Mouse (Mus musculus) liver, adult 2 months (tissue): ENCODE results near the gene Kif17. TPM values are rescaled to one million over a fixed set of nuclear protein-coding genes. Genes with fewer than 3 reads are reported as not detected.

Experiments
- DNase-seq: peaks from one replicate; pipeline ENCODE4 v3.0.0-alpha.2; 2011; ENCODE audit warnings: low read depth, low spot score; ENCODE audit errors: extremely low read depth
- H3K27ac ChIP-seq: fragments of 200-500 bp; replicated peaks from 2 replicates; pipeline ENCODE4 v1.5.1; 2012; ENCODE audit warnings: low read depth, mild to moderate bottlenecking, control low read depth, inconsistent platforms, low read length; ENCODE audit not compliant: insufficient read depth
- H3K27me3 ChIP-seq: fragments of 200-500 bp; 2 replicates; pipeline ENCODE4 v1.6.1; 2012; ENCODE audit warnings: mild to moderate bottlenecking, moderate library complexity, low read length, inconsistent platforms; ENCODE audit not compliant: control insufficient read depth, insufficient read depth
- H3K36me3 ChIP-seq: fragments of 200-500 bp; 2 replicates; pipeline ENCODE4 v1.6.1; 2012; ENCODE audit warnings: low read length, inconsistent platforms; ENCODE audit not compliant: control insufficient read depth, insufficient read depth
- H3K4me1 ChIP-seq: fragments of 200-500 bp; 2 replicates; pipeline ENCODE4 v1.6.1; 2011; ENCODE audit warnings: low read length; ENCODE audit not compliant: control insufficient read depth, insufficient read depth
- H3K4me3 ChIP-seq: fragments of 200-500 bp; 2 replicates; pipeline ENCODE4 v1.5.1; 2011; ENCODE audit warnings: low read depth, mild to moderate bottlenecking, control low read depth, low read length, moderate library complexity; ENCODE audit not compliant: insufficient read depth
- H3K79me2 ChIP-seq: fragments of 200-500 bp; 2 replicates; pipeline ENCODE4 v1.6.1; 2012; ENCODE audit warnings: inconsistent platforms, mild to moderate bottlenecking, low read length, moderate library complexity; ENCODE audit not compliant: control insufficient read depth, insufficient read depth
- H3K9ac ChIP-seq: fragments of 200-500 bp; 2 replicates; pipeline ENCODE4 v1.6.1; 2012; ENCODE audit warnings: low read depth, mild to moderate bottlenecking, control low read depth, inconsistent platforms, low read length
- CTCF ChIP-seq: fragments of 200-500 bp; IDR thresholded peaks from 2 replicates; pipeline ENCODE4 v1.5.1; 2011; ENCODE audit warnings: low read depth, low read length, control low read depth
- POLR2A ChIP-seq: fragments of 200-500 bp; IDR thresholded peaks from 2 replicates; pipeline ENCODE4 v1.6.1; 2011; ENCODE audit warnings: low read length, control low read depth; ENCODE audit not compliant: insufficient read depth; ENCODE audit errors: extremely low read depth
- WGBS: fragments of 180-500 bp; shearing (Covaris S2); methylation state at CpG from one replicate; pipeline ENCODE4 v1.1.7; 2018; 5-methylcytosine and 5-hydroxymethylcytosine counted together
- polyA plus RNA-seq: library from polyadenylated mRNA; depleted of rRNA; stranded (reverse); fragments of >200 nt; gene quantifications from 2 replicates; pipeline ENCODE4 v1.2.3, GENCODE M21; 2012
- total RNA-seq: library from RNA; depleted of rRNA; stranded (reverse); fragments of >200 nt; gene quantifications from 2 replicates; pipeline ENCODE4 v1.2.3, GENCODE M21; 2014

Kif17 gene
- total and polyA plus RNA-seq, 2 experiments, result under 0.01 to 0.06 TPM

DNA sequence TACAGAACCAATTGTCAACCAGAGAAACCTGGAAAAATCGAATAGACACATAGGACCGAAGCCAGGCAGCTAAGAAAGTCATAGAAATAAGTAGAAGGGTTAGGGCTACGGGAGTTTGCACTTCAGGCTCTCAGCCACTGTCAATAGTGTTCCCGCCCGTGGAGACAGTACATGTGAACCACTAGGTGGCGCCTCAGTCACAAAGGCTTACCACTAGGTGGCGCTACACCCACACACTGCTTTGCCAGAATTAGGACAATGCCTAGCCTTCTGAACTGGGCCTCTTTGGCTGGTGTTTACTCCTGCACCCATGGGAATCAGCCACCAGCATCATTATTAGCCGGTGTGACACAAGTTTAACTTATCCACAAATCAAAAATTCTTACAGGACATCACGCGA lies 69.3 kb downstream of the Kif17 start:
- Histone ChIP-seq H3K36me3 (peaks cover 9% of the 10 kb centered on the region; the same call in 1 of the 2 replicates), H3K9ac (no peak overlapping the region), H3K27me3 (no peaks in the 10 kb centered on the region), H3K4me1 (peaks cover 14% of the 10 kb centered on the region), H3K4me3 (no peak overlapping the region; the same call in 1 of the 2 replicates), H3K79me2 (peaks cover 8% of the 10 kb centered on the region), H3K27ac (no peak overlapping the region)
- no peak for TF ChIP-seq POLR2A
- peak; percentile 100 for TF ChIP-seq CTCF
- peak; percentile 80 for DNase-seq
- 25% methylated on average over 10 of the region's 10 CpGs for WGBS

DNA sequence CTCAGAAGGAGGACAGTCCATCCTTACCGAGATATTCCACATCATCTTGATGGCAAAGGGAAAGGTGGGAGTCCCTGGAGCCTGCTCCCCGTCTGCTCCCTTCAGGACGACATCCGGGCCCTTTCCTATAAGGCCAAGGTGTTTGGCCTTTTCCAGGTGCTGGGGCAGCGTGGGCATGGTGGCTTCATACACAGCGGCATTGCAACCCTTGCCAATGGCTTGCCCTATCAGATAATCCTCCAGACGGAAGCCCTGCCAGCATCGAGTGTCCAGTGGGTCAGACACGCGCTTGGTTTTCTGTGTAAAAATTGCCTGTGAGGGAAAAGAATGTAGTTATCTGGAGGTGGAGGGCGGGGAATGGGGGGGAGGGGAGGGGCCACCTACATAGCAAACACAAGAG lies 70.5 kb downstream of the Kif17 start:
- peaks cover 8% of the 10 kb centered on the region for H3K79me2 ChIP-seq
- no peak overlapping the region for H3K4me3 ChIP-seq
- no peak overlapping the region for H3K9ac ChIP-seq
- WGBS, result 81% methylated on average over 11 of the region's 11 CpGs
- no peaks in the 10 kb centered on the region for H3K27me3 ChIP-seq
- no peak overlapping the region for H3K27ac ChIP-seq
- H3K4me1 ChIP-seq, result peaks cover 15% of the 10 kb centered on the region
- TF ChIP-seq CTCF (no peak), POLR2A (no peak)
- H3K36me3 ChIP-seq, result peaks cover 9% of the 10 kb centered on the region; the same call in 1 of the 2 replicates
- no peak for DNase-seq

DNA sequence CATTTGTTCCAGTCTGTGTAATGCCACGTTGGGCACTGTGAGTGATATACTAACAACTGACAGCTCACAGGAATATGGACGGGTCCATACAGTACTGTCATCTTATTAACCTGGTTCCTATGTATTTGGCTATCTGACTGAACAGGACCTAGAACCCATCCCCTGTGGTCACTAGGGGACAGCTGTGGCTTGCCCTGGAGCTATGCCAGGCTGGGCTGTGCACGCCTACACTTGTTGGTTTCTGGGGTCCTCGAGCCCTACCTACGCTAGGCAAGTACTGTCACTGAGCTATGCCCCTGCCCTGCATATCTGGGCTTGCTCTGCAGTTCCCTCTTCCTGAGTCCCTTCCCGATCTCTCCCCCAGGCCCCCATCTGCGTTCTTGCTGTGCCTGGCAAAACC lies 71.3 kb downstream of the Kif17 start:
- peaks cover 15% of the 10 kb centered on the region for H3K4me1 ChIP-seq
- H3K27me3 ChIP-seq, result no peaks in the 10 kb centered on the region
- TF ChIP-seq POLR2A, result no peak
- TF ChIP-seq CTCF, result no peak
- peaks cover 8% of the 10 kb centered on the region for H3K79me2 ChIP-seq
- WGBS, result 84% methylated on average over 7 of the region's 7 CpGs
- no peak for DNase-seq
- H3K4me3 ChIP-seq, result no peak overlapping the region
- no peak overlapping the region for H3K9ac ChIP-seq
- H3K36me3 ChIP-seq, result peaks cover 8% of the 10 kb centered on the region; the same call in 1 of the 2 replicates
- no peak overlapping the region for H3K27ac ChIP-seq

DNA sequence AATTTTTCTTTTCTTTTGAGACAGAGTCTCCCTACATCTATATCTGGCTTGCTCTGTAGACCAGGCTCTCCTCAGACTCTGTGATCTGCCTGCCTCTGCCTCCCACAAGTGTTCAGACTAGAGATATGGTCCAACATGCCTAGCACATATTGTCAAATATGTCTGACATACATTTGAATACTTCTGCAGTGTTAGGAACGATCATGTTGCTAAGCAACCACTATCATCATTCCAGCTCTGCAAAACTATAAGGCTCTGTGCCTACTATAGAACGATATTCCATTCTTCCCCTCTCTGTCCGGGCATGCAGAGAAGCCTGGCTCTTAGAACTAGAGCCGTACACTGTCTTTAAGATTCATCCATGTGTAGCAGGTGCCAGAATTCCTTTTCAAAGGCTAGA lies 72.5 kb downstream of the Kif17 start:
- no peak overlapping the region for H3K4me3 ChIP-seq
- TF ChIP-seq CTCF, result no peak
- 85% methylated on average over 4 of the region's 4 CpGs for WGBS
- no peak overlapping the region for H3K9ac ChIP-seq
- H3K4me1 ChIP-seq, result peaks cover 18% of the 10 kb centered on the region
- no peaks in the 10 kb centered on the region for H3K27me3 ChIP-seq
- DNase-seq, result no peak
- H3K36me3 ChIP-seq, result no peaks in the 10 kb centered on the region
- H3K27ac ChIP-seq, result no peak overlapping the region
- H3K79me2 ChIP-seq, result peaks cover 5% of the 10 kb centered on the region

DNA sequence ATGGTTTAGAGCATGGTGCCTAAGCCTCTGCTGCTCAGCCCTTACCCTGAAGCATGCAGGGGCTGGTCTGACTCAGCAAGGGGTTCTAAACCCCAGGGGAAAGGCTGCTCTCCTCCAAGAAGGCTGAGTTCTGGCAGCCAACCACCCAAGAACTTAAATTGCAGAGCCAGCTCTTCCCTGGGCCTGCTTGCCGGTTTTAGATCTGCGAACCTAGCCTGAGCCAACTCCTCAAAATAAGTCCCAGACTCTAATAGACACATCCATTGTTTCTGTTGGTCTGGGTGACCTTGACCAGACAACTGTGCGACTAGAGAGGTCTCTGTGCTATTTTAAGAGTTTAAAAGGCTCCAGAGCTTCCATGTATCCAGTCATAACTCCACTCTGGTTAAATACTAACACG lies 73.5 kb downstream of the Kif17 start:
- Histone ChIP-seq H3K4me3 (no peak overlapping the region), H3K27ac (peak overlapping the region; percentile 53), H3K9ac (no peak overlapping the region), H3K27me3 (no peaks in the 10 kb centered on the region), H3K79me2 (peaks cover 5% of the 10 kb centered on the region), H3K36me3 (no peaks in the 10 kb centered on the region), H3K4me1 (peaks cover 18% of the 10 kb centered on the region)
- no peak for DNase-seq
- no peak for TF ChIP-seq CTCF
- TF ChIP-seq POLR2A, result no peak
- WGBS, result 9% methylated on average over 4 of the region's 4 CpGs

DNA sequence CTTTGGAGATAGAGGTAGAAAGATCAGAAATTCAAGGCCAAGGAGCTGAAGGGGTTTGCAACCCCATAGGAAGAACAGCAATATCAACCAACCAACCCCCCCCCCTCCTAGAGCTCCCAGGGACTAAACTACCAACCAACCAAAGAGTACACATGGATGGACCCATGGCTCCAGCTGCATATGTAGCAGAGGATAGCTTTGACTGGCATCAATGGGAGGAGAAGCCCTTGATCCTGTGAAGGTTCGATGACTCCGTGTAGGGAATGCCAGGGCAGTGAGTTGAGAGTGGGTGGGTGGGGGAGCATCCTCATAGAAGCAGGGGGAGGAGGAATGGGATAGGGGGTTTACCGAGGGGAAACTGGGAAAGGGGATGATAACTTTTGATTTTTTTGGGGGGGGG lies 74.2 kb downstream of the Kif17 start:
- Histone ChIP-seq H3K4me3 (no peak overlapping the region), H3K27me3 (no peaks in the 10 kb centered on the region), H3K79me2 (peaks cover 5% of the 10 kb centered on the region), H3K27ac (peak overlapping the region; percentile 55), H3K36me3 (no peaks in the 10 kb centered on the region), H3K9ac (no peak overlapping the region), H3K4me1 (peaks cover 13% of the 10 kb centered on the region)
- WGBS, result 78% methylated on average over 3 of the region's 3 CpGs
- no peak for DNase-seq
- TF ChIP-seq POLR2A, result no peak
- no peak for TF ChIP-seq CTCF
